Mouse (Mus musculus): ENCODE measurements around the gene Krtcap3. TPM values are rescaled to one million over a fixed set of nuclear protein-coding genes. Genes with fewer than 3 reads are reported as not detected.
"Not testable (repeated sequence)": the region's sequence is repeated elsewhere in the genome, so short reads cannot be mapped to it uniquely, and the experiment has no call there.

Krtcap3 gene
- total RNA-seq (2021), result 1 to 10 TPM; 4.9 to 6.5 TPM
- long read RNA-seq, experiment 1, result 0 reads
- long read RNA-seq, experiment 2, partial matches to known transcripts, result 0 of 1 reads
- long read RNA-seq, experiment 2, other reads (novel, unspliced or antisense), result 1 of 1 reads

GRCm38 (mm10) chr5:31251541-31252101, at the start of gene Krtcap3:
Krtcap3 (plus strand) TSS chr5:31251691.
- DNase-seq (ENCODE audit: low spot score in 2 of 2), result no peak

GRCm38 (mm10) chr5:31201742-31202590, 49.5 kb upstream of the Krtcap3 start, which contains the start of gene Zfp513:
Zfp513 (minus strand) TSS chr5:31202303.
- DNase-seq (ENCODE audit: low spot score in 2 of 2), result peak; percentile 82 to 87

GRCm38 (mm10) chr5:31202933-31203332, 48.6 kb upstream of the Krtcap3 start:
- DNase-seq (ENCODE audit: low spot score in 2 of 2), result no peak

GRCm38 (mm10) chr5:31203866-31204265, 47.6 kb upstream of the Krtcap3 start:
- DNase-seq (ENCODE audit: low spot score in 2 of 2), result no peak

- no peak for DNase-seq (ENCODE audit: low spot score in 2 of 2)
Measured at GRCm38 (mm10) chr5:31204421-31204820, 47.1 kb upstream of the Krtcap3 start.

GRCm38 (mm10) chr5:31216554-31216953, 34.9 kb upstream of the Krtcap3 start:
- not testable (repeated sequence) for DNase-seq (ENCODE audit: low spot score in 2 of 2)

GRCm38 (mm10) chr5:31218294-31218693, 33.2 kb upstream of the Krtcap3 start:
- DNase-seq (ENCODE audit: low spot score in 2 of 2), result no peak

- no peak for DNase-seq (ENCODE audit: low spot score in 2 of 2)
Measured at GRCm38 (mm10) chr5:31219070-31219469, 32.4 kb upstream of the Krtcap3 start.

GRCm38 (mm10) chr5:31219474-31219873, 32.0 kb upstream of the Krtcap3 start:
- DNase-seq (ENCODE audit: low spot score in 2 of 2), result no peak

- DNase-seq (ENCODE audit: low spot score in 2 of 2), result peak in 1 of 2 experiments; percentile 54
Measured at GRCm38 (mm10) chr5:31219911-31220447, 31.5 kb upstream of the Krtcap3 start.

- DNase-seq (ENCODE audit: low spot score in 2 of 2), result peak; percentile 97 to 99
Measured at GRCm38 (mm10) chr5:31220448-31221303, 30.8 kb upstream of the Krtcap3 start, which contains the start of gene Ppm1g. Ppm1g (minus strand) TSS chr5:31220687.

- peak in 1 of 2 experiments; percentile 29 for DNase-seq (ENCODE audit: low spot score in 2 of 2)
Measured at GRCm38 (mm10) chr5:31221304-31221945, 30.1 kb upstream of the Krtcap3 start.

GRCm38 (mm10) chr5:31222696-31223095, 28.8 kb upstream of the Krtcap3 start:
- no peak for DNase-seq (ENCODE audit: low spot score in 2 of 2)

- no peak for DNase-seq (ENCODE audit: low spot score in 2 of 2)
Measured at GRCm38 (mm10) chr5:31226641-31227040, 24.9 kb upstream of the Krtcap3 start.

GRCm38 (mm10) chr5:31240637-31241521, 10.6 kb upstream of the Krtcap3 start, which contains the start of the genes Nrbp1 and Gm9970:
Nrbp1 (plus strand) TSS chr5:31240864.
Gm9970 (minus strand) TSS chr5:31241232.
- peak; percentile 94 to 96 for DNase-seq (ENCODE audit: low spot score in 2 of 2)

GRCm38 (mm10) chr5:31241522-31242034, 9.9 kb upstream of the Krtcap3 start:
- DNase-seq (ENCODE audit: low spot score in 2 of 2), result no peak

GRCm38 (mm10) chr5:31242191-31242590, 9.3 kb upstream of the Krtcap3 start:
- DNase-seq (ENCODE audit: low spot score in 2 of 2), result no peak

- DNase-seq (ENCODE audit: low spot score in 2 of 2), result no peak
Measured at GRCm38 (mm10) chr5:31250716-31251115, 775 bp upstream of the Krtcap3 start.

GRCm38 (mm10) chr5:31252151-31252550, 660 bp downstream of the Krtcap3 start:
- DNase-seq (ENCODE audit: low spot score in 2 of 2), result no peak
